Mouse (Mus musculus): Measurements from ENCODE around the gene Tapbp.

Tapbp gene

GRCm38 (mm10) chr17:33940981-33941380 is 25.3 kb downstream of the Tapbp start:
- no peak for TF ChIP-seq POU5F1 (IDR thresholded peaks at IDR 0.05; ENCODE audit: borderline replicate concordance, low read length)
- TF ChIP-seq CTCF (conservative IDR thresholded peaks at IDR 0.05; ENCODE audit: low read length) = no peak
- TF ChIP-seq NANOG (IDR thresholded peaks at IDR 0.05; ENCODE audit: borderline replicate concordance, low read length) = no peak
- H3K9me3 ChIP-seq (ENCODE audit: low read length) = no peaks in the 10 kb centered on the region
- peaks cover 78% of the 10 kb centered on the region for H3K36me3 ChIP-seq (ENCODE audit: insufficient read depth, low read length)
- H3K4me1 ChIP-seq (replicated peaks; ENCODE audit: low read depth, low read length) = peaks cover 59% of the 10 kb centered on the region
- peak overlapping the region; percentile 99 for H3K4me3 ChIP-seq (replicated peaks; ENCODE audit: low read length)
- no peaks in the 10 kb centered on the region for H3K27me3 ChIP-seq (ENCODE audit: insufficient read depth, low read length)

- H3K27me3 ChIP-seq (ENCODE audit: insufficient read depth, low read length) = no peaks in the 10 kb centered on the region
- H3K4me3 ChIP-seq (replicated peaks; ENCODE audit: low read length) = peak overlapping the region; percentile 99
- peaks cover 81% of the 10 kb centered on the region for H3K36me3 ChIP-seq (ENCODE audit: insufficient read depth, low read length)
- TF ChIP-seq NANOG (IDR thresholded peaks at IDR 0.05; ENCODE audit: borderline replicate concordance, low read length) (no peak), CTCF (conservative IDR thresholded peaks at IDR 0.05; ENCODE audit: low read length) (no peak)
- peaks cover 56% of the 10 kb centered on the region for H3K4me1 ChIP-seq (replicated peaks; ENCODE audit: low read depth, low read length)
- no peaks in the 10 kb centered on the region for H3K9me3 ChIP-seq (ENCODE audit: low read length)
Measured at GRCm38 (mm10) chr17:33941381-33941780, 25.7 kb downstream of the Tapbp start.

GRCm38 (mm10) chr17:33943454-33943853 is 27.8 kb downstream of the Tapbp start:
- Histone ChIP-seq H3K4me1 (replicated peaks; ENCODE audit: low read depth, low read length) (peaks cover 53% of the 10 kb centered on the region), H3K9me3 (ENCODE audit: low read length) (no peaks in the 10 kb centered on the region), H3K4me3 (replicated peaks; ENCODE audit: low read length) (no peak overlapping the region), H3K27me3 (ENCODE audit: insufficient read depth, low read length) (no peaks in the 10 kb centered on the region), H3K36me3 (ENCODE audit: insufficient read depth, low read length) (peaks cover 83% of the 10 kb centered on the region)
- TF ChIP-seq POU5F1 (IDR thresholded peaks at IDR 0.05; ENCODE audit: borderline replicate concordance, low read length) (no peak), NANOG (IDR thresholded peaks at IDR 0.05; ENCODE audit: borderline replicate concordance, low read length) (no peak), CTCF (conservative IDR thresholded peaks at IDR 0.05; ENCODE audit: low read length) (no peak)

GRCm38 (mm10) chr17:33947430-33948089 is 31.9 kb downstream of the Tapbp start:
- H3K36me3 ChIP-seq (ENCODE audit: insufficient read depth, low read length) = peaks cover 93% of the 10 kb centered on the region
- peaks cover 61% of the 10 kb centered on the region for H3K4me1 ChIP-seq (replicated peaks; ENCODE audit: low read depth, low read length)
- no peaks in the 10 kb centered on the region for H3K9me3 ChIP-seq (ENCODE audit: low read length)
- TF ChIP-seq POU5F1 (IDR thresholded peaks at IDR 0.05; ENCODE audit: borderline replicate concordance, low read length) (no peak), CTCF (conservative IDR thresholded peaks at IDR 0.05; ENCODE audit: low read length) (no peak), NANOG (IDR thresholded peaks at IDR 0.05; ENCODE audit: borderline replicate concordance, low read length) (no peak)
- H3K27me3 ChIP-seq (ENCODE audit: insufficient read depth, low read length) = no peaks in the 10 kb centered on the region
- no peak overlapping the region for H3K4me3 ChIP-seq (replicated peaks; ENCODE audit: low read length)

GRCm38 (mm10) chr17:33948090-33948904 is 32.6 kb downstream of the Tapbp start:
- Histone ChIP-seq H3K36me3 (ENCODE audit: insufficient read depth, low read length) (peaks cover 93% of the 10 kb centered on the region), H3K9me3 (ENCODE audit: low read length) (no peaks in the 10 kb centered on the region), H3K4me3 (replicated peaks; ENCODE audit: low read length) (peak overlapping the region; percentile 45; the same call in 1 of the 2 replicates), H3K4me1 (replicated peaks; ENCODE audit: low read depth, low read length) (peaks cover 62% of the 10 kb centered on the region), H3K27me3 (ENCODE audit: insufficient read depth, low read length) (no peaks in the 10 kb centered on the region)
- TF ChIP-seq NANOG (IDR thresholded peaks at IDR 0.05; ENCODE audit: borderline replicate concordance, low read length) (no peak), POU5F1 (IDR thresholded peaks at IDR 0.05; ENCODE audit: borderline replicate concordance, low read length) (no peak), CTCF (conservative IDR thresholded peaks at IDR 0.05; ENCODE audit: low read length) (no peak)

GRCm38 (mm10) chr17:33948905-33949537 is 33.3 kb downstream of the Tapbp start:
- Histone ChIP-seq H3K36me3 (ENCODE audit: insufficient read depth, low read length) (peaks cover 93% of the 10 kb centered on the region), H3K4me1 (replicated peaks; ENCODE audit: low read depth, low read length) (peaks cover 63% of the 10 kb centered on the region), H3K9me3 (ENCODE audit: low read length) (no peaks in the 10 kb centered on the region), H3K27me3 (ENCODE audit: insufficient read depth, low read length) (no peaks in the 10 kb centered on the region), H3K4me3 (replicated peaks; ENCODE audit: low read length) (peak overlapping the region; percentile 45)
- TF ChIP-seq POU5F1 (IDR thresholded peaks at IDR 0.05; ENCODE audit: borderline replicate concordance, low read length) = no peak
- TF ChIP-seq CTCF (conservative IDR thresholded peaks at IDR 0.05; ENCODE audit: low read length) = no peak
- no peak for TF ChIP-seq NANOG (IDR thresholded peaks at IDR 0.05; ENCODE audit: borderline replicate concordance, low read length)

GRCm38 (mm10) chr17:33950131-33950625 is 34.5 kb downstream of the Tapbp start:
- no peak for TF ChIP-seq CTCF (conservative IDR thresholded peaks at IDR 0.05; ENCODE audit: low read length)
- no peak for TF ChIP-seq POU5F1 (IDR thresholded peaks at IDR 0.05; ENCODE audit: borderline replicate concordance, low read length)
- TF ChIP-seq NANOG (IDR thresholded peaks at IDR 0.05; ENCODE audit: borderline replicate concordance, low read length) = no peak
- peaks cover 65% of the 10 kb centered on the region for H3K4me1 ChIP-seq (replicated peaks; ENCODE audit: low read depth, low read length)

More at GRCm38 (mm10) chr17:33950131-33950625, 34.5 kb downstream of the Tapbp start:
- Histone ChIP-seq H3K4me3 (replicated peaks; ENCODE audit: low read length) (peak overlapping the region; percentile 95), H3K9me3 (ENCODE audit: low read length) (no peaks in the 10 kb centered on the region), H3K36me3 (ENCODE audit: insufficient read depth, low read length) (peaks cover 93% of the 10 kb centered on the region), H3K27me3 (ENCODE audit: insufficient read depth, low read length) (no peaks in the 10 kb centered on the region)

Data from E14TG2a.4 (cell line).